Mouse (Mus musculus): ENCODE measurements around the gene Frat1. TPM values are rescaled to one million over a fixed set of nuclear protein-coding genes. Genes with fewer than 3 reads are reported as not detected.

The Frat1 gene
- total RNA-seq, 2 experiments from 2014 or later = 17.5 to 19.1 TPM

GRCm38 (mm10) chr19:41810074-41810473 is 19.7 kb upstream of the Frat1 start:
- intact Hi-C loops (cut with DNase I) = no loop called here
- DNase-seq (ENCODE audit: extremely low spot score in 1 of 2, low spot score in 2 of 2) = no peak

DNA sequence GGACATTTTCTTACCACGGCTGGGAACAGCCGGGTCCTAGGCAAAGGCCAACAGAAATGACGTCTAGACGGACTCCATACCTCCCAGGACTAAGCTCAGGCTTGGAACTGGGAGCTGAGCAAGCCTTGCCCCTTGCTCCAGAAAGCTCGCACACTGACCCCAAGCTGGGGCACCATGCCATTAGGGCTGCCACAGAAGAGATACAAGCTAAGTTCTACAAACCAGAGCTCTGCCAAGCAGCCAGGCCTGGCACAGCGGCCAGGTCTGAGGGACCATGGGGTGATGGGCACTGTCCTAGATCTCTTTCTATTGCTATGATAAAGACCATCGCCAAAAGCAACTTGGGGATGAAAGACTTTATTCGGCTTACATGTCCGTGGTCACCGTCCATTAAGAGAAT is 17.2 kb upstream of the Frat1 start:
- no peak for DNase-seq (ENCODE audit: extremely low spot score in 1 of 2, low spot score in 2 of 2)
- intact Hi-C loops (cut with DNase I) = no loop called here

DNA sequence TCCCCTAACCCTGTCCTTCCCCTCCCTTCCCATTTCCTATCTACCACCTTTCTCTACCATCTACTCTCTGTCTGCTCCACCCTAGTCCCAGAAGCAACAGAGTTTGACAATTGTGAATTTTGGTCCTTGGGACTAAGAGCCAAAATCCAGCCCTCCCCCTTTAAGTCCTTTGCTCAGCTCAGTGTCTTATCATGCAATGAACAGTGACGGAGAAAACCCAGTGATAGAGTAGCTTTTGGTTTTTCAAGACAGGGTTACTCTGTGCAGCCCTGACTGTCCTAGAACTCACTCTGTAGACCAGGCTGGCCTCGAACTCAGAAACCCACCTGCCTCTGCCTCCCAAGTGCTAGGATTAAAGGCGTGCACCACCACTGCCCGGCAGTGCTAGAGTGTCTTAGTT is 16.4 kb upstream of the Frat1 start:
- intact Hi-C loops (cut with DNase I) = no loop called here
- no peak for DNase-seq (ENCODE audit: extremely low spot score in 1 of 2, low spot score in 2 of 2)

- DNase-seq (ENCODE audit: extremely low spot score in 1 of 2, low spot score in 2 of 2) = no peak
- intact Hi-C loops (cut with DNase I) = no loop called here
Observed at GRCm38 (mm10) chr19:41816410-41816809, 13.4 kb upstream of the Frat1 start.

- intact Hi-C loops (cut with DNase I) = no loop called here
- DNase-seq (ENCODE audit: extremely low spot score in 1 of 2, low spot score in 2 of 2) = no peak
Observed at GRCm38 (mm10) chr19:41816915-41817314, 12.9 kb upstream of the Frat1 start.

DNA sequence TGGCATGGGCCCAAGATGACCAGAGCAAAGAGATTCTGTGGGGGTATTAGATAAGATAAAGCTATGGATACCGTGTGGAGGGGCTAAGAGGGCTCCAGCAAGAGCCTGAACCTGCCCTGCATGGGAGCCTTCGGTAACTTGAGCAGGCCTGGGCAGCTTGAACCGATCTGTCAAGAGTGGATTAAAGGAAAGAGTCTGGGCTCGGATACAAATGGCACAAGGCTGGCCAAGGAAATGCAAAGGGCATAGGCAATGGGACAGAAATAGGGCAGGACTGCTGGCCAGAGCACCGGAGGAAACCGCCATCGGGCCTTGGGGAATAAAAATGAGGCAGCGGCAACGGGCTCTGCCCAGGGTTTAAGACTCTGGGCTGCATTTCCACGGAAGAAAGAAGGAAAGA is 12.4 kb upstream of the Frat1 start:
- intact Hi-C loops (cut with DNase I) = no loop called here
- no peak for DNase-seq (ENCODE audit: extremely low spot score in 1 of 2, low spot score in 2 of 2)

DNA sequence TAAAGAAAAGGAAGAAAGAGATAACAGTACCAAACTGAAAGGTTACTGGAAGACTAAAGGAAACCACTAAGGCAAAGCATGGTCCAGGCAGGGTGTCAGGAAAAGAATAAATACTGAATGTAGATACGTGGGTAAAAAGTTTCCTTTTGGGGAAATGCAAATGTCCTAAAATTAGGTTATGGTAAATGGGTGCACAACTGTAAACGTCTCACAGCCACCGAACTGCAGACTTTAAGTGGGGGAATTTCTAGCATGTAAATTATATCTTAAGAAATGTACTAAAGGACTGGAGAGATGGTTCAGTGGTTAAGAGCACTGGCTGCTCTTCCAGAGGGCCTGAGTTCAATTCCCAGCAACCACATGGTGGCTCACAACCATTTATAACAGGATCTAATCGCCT is 11.0 kb upstream of the Frat1 start:
- intact Hi-C loops (cut with DNase I) = no loop called here
- DNase-seq (ENCODE audit: extremely low spot score in 1 of 2, low spot score in 2 of 2) = no peak

- intact Hi-C loops (cut with DNase I) = no loop called here
- no peak for DNase-seq (ENCODE audit: extremely low spot score in 1 of 2, low spot score in 2 of 2)
Observed at GRCm38 (mm10) chr19:41821436-41821835, 8.3 kb upstream of the Frat1 start.

DNA sequence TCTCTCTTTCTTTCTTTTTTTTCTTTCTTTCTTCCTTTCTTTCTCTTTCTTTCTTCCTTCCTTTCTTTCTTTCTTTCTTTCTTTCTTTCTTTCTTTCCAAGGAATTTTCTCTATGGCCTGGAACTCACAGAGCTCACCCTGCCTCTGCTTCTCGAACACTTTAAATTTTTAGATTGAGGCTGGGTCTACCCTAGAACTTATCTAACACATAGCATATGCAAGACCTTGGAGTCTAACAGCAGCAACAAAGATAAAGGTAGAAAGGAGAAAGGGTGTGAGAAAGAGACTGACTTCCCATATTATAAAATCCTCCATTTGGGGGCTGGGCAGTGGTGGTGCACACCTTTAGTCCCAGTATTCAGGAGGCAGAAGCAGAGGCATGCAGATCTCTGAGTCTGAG is 7.2 kb upstream of the Frat1 start:
- intact Hi-C loops (cut with DNase I) = no loop called here
- DNase-seq (ENCODE audit: extremely low spot score in 1 of 2, low spot score in 2 of 2) = no peak

- intact Hi-C loops (cut with DNase I) = no loop called here
- DNase-seq (ENCODE audit: extremely low spot score in 1 of 2, low spot score in 2 of 2) = no peak
Observed at GRCm38 (mm10) chr19:41824950-41825349, 4.8 kb upstream of the Frat1 start.

DNA sequence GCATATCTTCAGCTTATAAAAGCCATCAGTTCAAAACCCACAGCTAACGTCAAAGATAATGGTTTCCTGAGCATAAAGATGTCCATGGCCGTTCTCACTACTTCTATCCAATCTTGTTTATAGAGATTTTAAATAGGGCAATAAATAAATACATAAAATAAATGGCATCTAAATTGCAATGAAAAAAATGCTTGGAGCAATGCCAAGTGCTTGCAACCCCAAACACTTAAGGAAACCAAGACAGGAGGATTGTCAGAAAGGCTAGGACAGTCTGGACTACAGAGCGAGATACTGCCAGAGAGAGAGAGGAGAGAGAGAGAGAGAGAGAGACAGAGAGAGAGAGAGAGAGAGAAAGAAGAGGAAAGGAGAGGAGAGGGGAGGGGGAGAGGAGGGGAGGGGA is 3.2 kb upstream of the Frat1 start:
- no peak for DNase-seq (ENCODE audit: extremely low spot score in 1 of 2, low spot score in 2 of 2)
- intact Hi-C loops (cut with DNase I) = no loop called here

GRCm38 (mm10) chr19:41828941-41829340 is 829 bp upstream of the Frat1 start:
- DNase-seq (ENCODE audit: extremely low spot score in 1 of 2, low spot score in 2 of 2) = no peak
- intact Hi-C loops (cut with DNase I) = no loop called here

DNA sequence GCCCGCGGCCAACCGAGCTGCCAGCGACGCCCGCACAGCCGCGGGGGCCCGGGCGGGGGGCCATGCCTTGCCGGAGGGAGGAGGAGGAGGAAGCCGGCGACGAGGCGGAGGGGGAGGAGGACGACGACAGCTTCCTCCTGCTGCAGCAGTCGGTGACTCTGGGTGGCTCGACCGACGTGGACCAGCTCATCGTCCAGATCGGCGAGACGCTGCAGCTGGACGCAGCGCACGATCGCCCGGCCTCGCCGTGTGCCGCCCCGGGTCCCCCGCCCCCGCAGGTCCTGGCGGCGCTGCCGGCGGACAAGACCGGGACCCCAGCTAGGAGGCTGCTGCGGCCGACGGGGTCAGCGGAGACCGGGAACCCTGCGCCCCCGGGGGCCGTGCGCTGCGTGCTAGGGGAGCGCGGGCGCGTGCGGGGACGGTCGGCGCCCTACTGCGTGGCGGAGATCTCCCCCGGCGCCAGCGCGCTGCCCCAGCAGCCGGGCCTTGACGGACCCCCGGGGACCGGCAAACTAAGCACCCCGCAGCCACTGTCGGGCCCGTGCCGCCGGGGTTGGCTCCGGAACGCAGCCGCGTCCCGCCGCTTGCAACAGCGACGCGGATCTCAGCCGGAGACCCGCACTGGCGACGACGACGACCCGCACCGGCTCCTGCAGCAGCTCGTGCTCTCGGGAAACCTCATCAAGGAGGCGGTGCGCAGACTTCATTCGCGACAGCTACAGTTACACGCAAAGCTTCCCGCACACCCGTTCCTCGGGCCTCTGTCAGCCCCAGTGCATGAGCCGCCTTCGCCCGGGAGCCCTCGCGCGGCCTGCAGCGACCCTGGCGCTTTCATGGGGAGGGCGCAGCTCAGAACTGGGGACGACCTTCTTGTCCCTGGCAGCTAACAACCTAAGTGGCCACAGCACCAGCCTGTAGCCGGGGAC is 599 bp downstream of the Frat1 start:
- intact Hi-C loops (cut with DNase I) = no loop called here
- DNase-seq (ENCODE audit: extremely low spot score in 1 of 2, low spot score in 2 of 2) = peak; percentile 54 to 89

GRCm38 (mm10) chr19:41831101-41831570 is 1.4 kb downstream of the Frat1 start:
- intact Hi-C loops (cut with DNase I) = no loop called here

GRCm38 (mm10) chr19:41831718-41832391 is 2.1 kb downstream of the Frat1 start:
- intact Hi-C loops (cut with DNase I) = no loop called here
- peak in 1 of 2 experiments; percentile 29 for DNase-seq (ENCODE audit: extremely low spot score in 1 of 2, low spot score in 2 of 2)

More at GRCm38 (mm10) chr19:41831101-41831570, 1.4 kb downstream of the Frat1 start:
- DNase-seq (ENCODE audit: extremely low spot score in 1 of 2, low spot score in 2 of 2) = peak in 1 of 2 experiments; percentile 59

GRCm38 (mm10) chr19:41832501-41833201 is 2.9 kb downstream of the Frat1 start:
- intact Hi-C loops (cut with DNase I) = no loop called here

GRCm38 (mm10) chr19:41835407-41835806 is 5.6 kb downstream of the Frat1 start:
- DNase-seq (ENCODE audit: extremely low spot score in 1 of 2, low spot score in 2 of 2) = no peak
- intact Hi-C loops (cut with DNase I) = no loop called here

More at GRCm38 (mm10) chr19:41832501-41833201, 2.9 kb downstream of the Frat1 start:
- DNase-seq (ENCODE audit: extremely low spot score in 1 of 2, low spot score in 2 of 2) = no peak

- intact Hi-C loops (cut with DNase I) = no loop called here
- no peak for DNase-seq (ENCODE audit: extremely low spot score in 1 of 2, low spot score in 2 of 2)
Observed at GRCm38 (mm10) chr19:41835816-41836215, 6.0 kb downstream of the Frat1 start.

DNA sequence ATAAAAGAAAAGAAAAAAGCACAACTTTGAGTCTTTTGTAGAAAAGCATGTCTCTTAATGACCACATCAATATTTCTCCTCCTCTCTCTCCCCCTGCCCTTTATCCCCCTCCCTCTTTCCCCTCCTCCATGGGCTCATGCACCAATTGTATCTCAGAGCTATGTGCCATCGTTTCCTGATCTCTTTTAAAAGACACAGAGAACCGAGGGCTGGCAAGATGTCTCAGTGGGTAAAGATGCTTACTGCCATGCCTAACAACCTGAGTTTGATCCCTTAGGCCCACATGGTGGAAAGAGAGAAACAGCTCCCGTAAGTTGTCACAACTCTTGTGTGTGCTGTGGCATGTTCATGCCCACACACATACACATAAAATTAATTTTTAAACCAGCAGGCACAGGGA is 6.9 kb downstream of the Frat1 start:
- DNase-seq (ENCODE audit: extremely low spot score in 1 of 2, low spot score in 2 of 2) = no peak
- intact Hi-C loops (cut with DNase I) = no loop called here
